Mouse (Mus musculus) liver, adult 2 months (tissue): ENCODE data around the gene Txlng. TPM values are rescaled to one million over a fixed set of nuclear protein-coding genes. Genes with fewer than 3 reads are reported as not detected.
"Not testable (repeated sequence)": the region's sequence is repeated elsewhere in the genome, so short reads cannot be mapped to it uniquely, and the experiment has no call there.

Source experiments
- DNase-seq: peaks from one replicate; pipeline ENCODE4 v3.0.0-alpha.2; 2011; ENCODE audit warnings: low read depth, low spot score; ENCODE audit errors: extremely low read depth
- H3K27ac ChIP-seq: fragments of 200-500 bp; replicated peaks from 2 replicates; pipeline ENCODE4 v1.5.1; 2012; ENCODE audit warnings: low read depth, mild to moderate bottlenecking, control low read depth, inconsistent platforms, low read length; ENCODE audit not compliant: insufficient read depth
- H3K27me3 ChIP-seq: fragments of 200-500 bp; 2 replicates; pipeline ENCODE4 v1.6.1; 2012; ENCODE audit warnings: mild to moderate bottlenecking, moderate library complexity, low read length, inconsistent platforms; ENCODE audit not compliant: control insufficient read depth, insufficient read depth
- H3K36me3 ChIP-seq: fragments of 200-500 bp; 2 replicates; pipeline ENCODE4 v1.6.1; 2012; ENCODE audit warnings: low read length, inconsistent platforms; ENCODE audit not compliant: control insufficient read depth, insufficient read depth
- H3K4me1 ChIP-seq: fragments of 200-500 bp; 2 replicates; pipeline ENCODE4 v1.6.1; 2011; ENCODE audit warnings: low read length; ENCODE audit not compliant: control insufficient read depth, insufficient read depth
- H3K4me3 ChIP-seq: fragments of 200-500 bp; 2 replicates; pipeline ENCODE4 v1.5.1; 2011; ENCODE audit warnings: low read depth, mild to moderate bottlenecking, control low read depth, low read length, moderate library complexity; ENCODE audit not compliant: insufficient read depth
- H3K79me2 ChIP-seq: fragments of 200-500 bp; 2 replicates; pipeline ENCODE4 v1.6.1; 2012; ENCODE audit warnings: inconsistent platforms, mild to moderate bottlenecking, low read length, moderate library complexity; ENCODE audit not compliant: control insufficient read depth, insufficient read depth
- H3K9ac ChIP-seq: fragments of 200-500 bp; 2 replicates; pipeline ENCODE4 v1.6.1; 2012; ENCODE audit warnings: low read depth, mild to moderate bottlenecking, control low read depth, inconsistent platforms, low read length
- CTCF ChIP-seq: fragments of 200-500 bp; IDR thresholded peaks from 2 replicates; pipeline ENCODE4 v1.5.1; 2011; ENCODE audit warnings: low read depth, low read length, control low read depth
- POLR2A ChIP-seq: fragments of 200-500 bp; IDR thresholded peaks from 2 replicates; pipeline ENCODE4 v1.6.1; 2011; ENCODE audit warnings: low read length, control low read depth; ENCODE audit not compliant: insufficient read depth; ENCODE audit errors: extremely low read depth
- WGBS: fragments of 180-500 bp; shearing (Covaris S2); methylation state at CpG from one replicate; pipeline ENCODE4 v1.1.7; 2018; 5-methylcytosine and 5-hydroxymethylcytosine counted together
- polyA plus RNA-seq: library from polyadenylated mRNA; depleted of rRNA; stranded (reverse); fragments of >200 nt; gene quantifications from 2 replicates; pipeline ENCODE4 v1.2.3, GENCODE M21; 2012
- total RNA-seq: library from RNA; depleted of rRNA; stranded (reverse); fragments of >200 nt; gene quantifications from 2 replicates; pipeline ENCODE4 v1.2.3, GENCODE M21; 2014

The Txlng gene
- total and polyA plus RNA-seq, 2 experiments: 3.5 to 20.0 TPM

- DNase-seq: no peak
- H3K9ac ChIP-seq: no peak overlapping the region
- H3K4me1 ChIP-seq: no peaks in the 10 kb centered on the region
- H3K27me3 ChIP-seq: no peaks in the 10 kb centered on the region
- H3K27ac ChIP-seq: no peak overlapping the region
- no peaks in the 10 kb centered on the region for H3K79me2 ChIP-seq
- 95% methylated on average over 1 of the region's 1 CpGs for WGBS
- H3K4me3 ChIP-seq: no peak overlapping the region
- no peak for TF ChIP-seq CTCF
- no peaks in the 10 kb centered on the region for H3K36me3 ChIP-seq
Observed at GRCm38 (mm10) chrX:162848682-162849081, 19.4 kb upstream of the Txlng start.

- 83% methylated on average over 3 of the region's 3 CpGs for WGBS
- no peak for TF ChIP-seq POLR2A
- no peak for TF ChIP-seq CTCF
- H3K36me3 ChIP-seq: no peaks in the 10 kb centered on the region
Observed at GRCm38 (mm10) chrX:162845531-162845930, 16.3 kb upstream of the Txlng start.

GRCm38 (mm10) chrX:162844447-162845100 is 15.3 kb upstream of the Txlng start:
- no peak for DNase-seq
- WGBS: 75% methylated on average over 8 of the region's 8 CpGs
- no peak for TF ChIP-seq POLR2A
- peak; percentile 66 for TF ChIP-seq CTCF

More at GRCm38 (mm10) chrX:162845531-162845930, 16.3 kb upstream of the Txlng start:
- no peak for DNase-seq
- Histone ChIP-seq H3K4me3 (no peak overlapping the region), H3K27me3 (no peaks in the 10 kb centered on the region), H3K27ac (no peak overlapping the region), H3K9ac (no peak overlapping the region), H3K4me1 (no peaks in the 10 kb centered on the region), H3K79me2 (no peaks in the 10 kb centered on the region)

GRCm38 (mm10) chrX:162832101-162832500 is 2.8 kb upstream of the Txlng start:
- 83% methylated on average over 3 of the region's 3 CpGs for WGBS
- no peak for TF ChIP-seq POLR2A
- no peak for TF ChIP-seq CTCF
- H3K27me3 ChIP-seq: no peaks in the 10 kb centered on the region
- no peak overlapping the region for H3K9ac ChIP-seq
- peaks cover 2% of the 10 kb centered on the region; the same call in 1 of the 2 replicates for H3K4me1 ChIP-seq
- H3K4me3 ChIP-seq: no peak overlapping the region
- no peak overlapping the region for H3K27ac ChIP-seq
- peaks cover 5% of the 10 kb centered on the region; the same call in 1 of the 2 replicates for H3K79me2 ChIP-seq
- no peak for DNase-seq
- H3K36me3 ChIP-seq: no peaks in the 10 kb centered on the region

More at GRCm38 (mm10) chrX:162844447-162845100, 15.3 kb upstream of the Txlng start:
- Histone ChIP-seq H3K79me2 (no peaks in the 10 kb centered on the region), H3K9ac (no peak overlapping the region), H3K4me1 (no peaks in the 10 kb centered on the region), H3K36me3 (no peaks in the 10 kb centered on the region), H3K27ac (no peak overlapping the region), H3K27me3 (no peaks in the 10 kb centered on the region), H3K4me3 (no peak overlapping the region)

- 100% methylated on average over 1 of the region's 1 CpGs for WGBS
Observed at GRCm38 (mm10) chrX:162831542-162831941, 2.3 kb upstream of the Txlng start.

GRCm38 (mm10) chrX:162831036-162831435 is 1.8 kb upstream of the Txlng start:
- 9% methylated on average over 1 of the region's 1 CpGs for WGBS
- H3K4me1 ChIP-seq: peaks cover 2% of the 10 kb centered on the region; the same call in 1 of the 2 replicates
- no peaks in the 10 kb centered on the region for H3K27me3 ChIP-seq
- no peak for DNase-seq
- no peaks in the 10 kb centered on the region; the same call in 1 of the 2 replicates for H3K36me3 ChIP-seq
- TF ChIP-seq CTCF (no peak), POLR2A (no peak)
- peaks cover 5% of the 10 kb centered on the region; the same call in 1 of the 2 replicates for H3K79me2 ChIP-seq
- no peak overlapping the region for H3K9ac ChIP-seq
- H3K4me3 ChIP-seq: no peak overlapping the region
- no peak overlapping the region for H3K27ac ChIP-seq

More at GRCm38 (mm10) chrX:162831542-162831941, 2.3 kb upstream of the Txlng start:
- TF ChIP-seq CTCF (no peak), POLR2A (no peak)
- Histone ChIP-seq H3K79me2 (peaks cover 5% of the 10 kb centered on the region; the same call in 1 of the 2 replicates), H3K4me3 (no peak overlapping the region), H3K27ac (no peak overlapping the region), H3K9ac (no peak overlapping the region), H3K36me3 (no peaks in the 10 kb centered on the region; the same call in 1 of the 2 replicates), H3K27me3 (no peaks in the 10 kb centered on the region), H3K4me1 (peaks cover 2% of the 10 kb centered on the region; the same call in 1 of the 2 replicates)
- peak; percentile 23 for DNase-seq

GRCm38 (mm10) chrX:162830313-162830712 is 1.1 kb upstream of the Txlng start:
- not testable (repeated sequence) for H3K4me3 ChIP-seq, H3K27ac ChIP-seq, H3K27me3 ChIP-seq, H3K36me3 ChIP-seq, H3K9ac ChIP-seq, H3K79me2 ChIP-seq, DNase-seq, H3K4me1 ChIP-seq
- WGBS: 66% methylated on average over 2 of the region's 2 CpGs
